Mouse (Mus musculus) c-Kit-positive CD71-negative TER-119-negative erythroid progenitor cells, embryonic 14.5 days (primary cell): ENCODE data around the gene Armc7.
"Not testable (repeated sequence)": the region's sequence is repeated elsewhere in the genome, so short reads cannot be mapped to it uniquely, and the experiment has no call there.

Experiments used
- DNase-seq: peaks from one replicate; pipeline ENCODE4 v3.0.0-alpha.2; 2013; ENCODE audit warnings: low read depth

The Armc7 gene

GRCm38 (mm10) chr11:115526446-115526845 is 51.0 kb downstream of the Armc7 start:
- DNase-seq, result not testable (repeated sequence)

DNA sequence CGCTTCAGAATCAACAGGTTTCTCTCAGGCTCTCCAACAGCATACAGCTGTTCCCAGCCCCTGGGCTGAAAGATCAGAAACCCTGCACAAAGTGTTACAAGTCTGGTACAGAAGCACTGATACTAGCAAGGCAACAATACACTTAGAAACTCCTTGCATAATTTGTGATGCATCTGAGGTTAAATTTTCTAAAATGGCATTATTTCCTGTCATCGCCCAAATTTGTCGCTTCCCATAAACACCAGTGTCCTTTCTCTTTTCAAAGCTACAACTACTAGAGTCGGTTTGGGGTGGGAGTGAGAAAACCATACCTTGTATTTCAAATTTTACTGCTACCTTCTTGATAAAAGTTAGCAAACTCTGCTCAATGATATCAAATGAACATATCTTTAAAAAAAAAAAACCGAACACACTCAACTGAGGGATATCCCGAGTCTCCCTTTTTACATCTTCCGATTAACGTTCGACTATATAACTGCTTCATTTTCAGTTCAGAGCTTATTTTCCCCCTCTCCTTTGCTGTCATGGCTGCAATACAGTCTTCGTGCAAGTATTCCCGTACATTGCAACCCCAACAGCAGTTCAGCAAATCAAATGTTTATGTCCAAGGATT is 59.4 kb downstream of the Armc7 start:
- no peak for DNase-seq

GRCm38 (mm10) chr11:115535401-115536037 is 60.1 kb downstream of the Armc7 start:
- no peak for DNase-seq

GRCm38 (mm10) chr11:115536038-115536681 is 60.7 kb downstream of the Armc7 start, which contains the start of gene Sumo2:
Sumo2 (minus strand) TSS chr11:115536276.
- peak; percentile 92 for DNase-seq

GRCm38 (mm10) chr11:115536856-115537568 is 61.5 kb downstream of the Armc7 start:
- DNase-seq, result no peak

DNA sequence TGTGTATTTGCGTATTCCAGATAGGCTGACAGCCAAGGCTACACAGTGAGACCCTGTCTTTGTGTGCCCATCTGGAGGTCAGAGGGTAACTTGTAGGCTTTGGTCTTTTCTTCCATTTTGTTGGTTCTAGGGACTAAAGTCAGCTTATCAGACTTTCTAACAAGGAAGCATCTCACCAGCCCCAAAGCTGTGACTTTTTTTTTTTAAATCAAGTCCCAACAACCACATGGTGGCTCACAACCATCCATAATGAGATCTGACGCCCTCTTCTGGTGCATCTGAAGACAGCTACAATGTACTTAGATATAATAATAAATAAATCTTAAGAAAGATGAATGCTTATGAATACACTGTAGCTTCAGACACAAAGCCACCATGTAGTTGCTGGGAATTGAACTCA is 62.6 kb downstream of the Armc7 start:
- no peak for DNase-seq
